Mouse (Mus musculus): ENCODE results near the gene Nadsyn1. TPM values are rescaled to one million over a fixed set of nuclear protein-coding genes. Genes with fewer than 3 reads are reported as not detected.
A peak's percentile ranks its signal among the peaks of the same experiment; 100 is the strongest.

Nadsyn1 gene
- polyA plus RNA-seq, 1 experiment from 2014 or later: 5.7 TPM

GRCm38 (mm10) chr7:143758956-143759355 is 63.7 kb downstream of the Nadsyn1 start:
- ATAC-seq: no peak
- Histone ChIP-seq H3K9me3 (ENCODE audit: control insufficient read depth, low read length) (no peaks in the 10 kb centered on the region), H3K27me3 (replicated peaks; ENCODE audit: control insufficient read depth, insufficient read depth, low read length) (peaks cover 6% of the 10 kb centered on the region; the same call in 1 of the 2 replicates), H3K4me1 (replicated peaks; ENCODE audit: control insufficient read depth, insufficient read depth, low read length) (peaks cover 8% of the 10 kb centered on the region), H3K4me3 (replicated peaks; ENCODE audit: low read length) (no peak overlapping the region), H3K4me2 (ENCODE audit: low read length) (no peak overlapping the region), H3K27ac (ENCODE audit: low read length) (no peak overlapping the region), H3K9ac (replicated peaks; ENCODE audit: low read depth, low read length) (no peak overlapping the region), H3K36me3 (ENCODE audit: control insufficient read depth, insufficient read depth) (no peaks in the 10 kb centered on the region)
- WGBS: 51% methylated on average over 3 of the region's 3 CpGs

GRCm38 (mm10) chr7:143757696-143758095 is 65.0 kb downstream of the Nadsyn1 start:
- WGBS: 65% methylated on average over 3 of the region's 3 CpGs
- Histone ChIP-seq H3K4me2 (ENCODE audit: low read length) (no peak overlapping the region), H3K9ac (replicated peaks; ENCODE audit: low read depth, low read length) (no peak overlapping the region)

GRCm38 (mm10) chr7:143757027-143757390 is 65.6 kb downstream of the Nadsyn1 start:
- H3K36me3 ChIP-seq (ENCODE audit: control insufficient read depth, insufficient read depth): no peaks in the 10 kb centered on the region
- H3K27ac ChIP-seq (ENCODE audit: low read length): no peak overlapping the region
- H3K4me3 ChIP-seq (replicated peaks; ENCODE audit: low read length): peak overlapping the region; percentile 40
- H3K9ac ChIP-seq (replicated peaks; ENCODE audit: low read depth, low read length): peak overlapping the region; percentile 20; the same call in 1 of the 2 replicates
- 2% methylated on average over 15 of the region's 15 CpGs for WGBS
- peak overlapping the region; percentile 77 for H3K4me2 ChIP-seq (ENCODE audit: low read length)
- no peaks in the 10 kb centered on the region for H3K9me3 ChIP-seq (ENCODE audit: control insufficient read depth, low read length)
- H3K27me3 ChIP-seq (replicated peaks; ENCODE audit: control insufficient read depth, insufficient read depth, low read length): peaks cover 6% of the 10 kb centered on the region; the same call in 1 of the 2 replicates
- peak; percentile 92 for ATAC-seq
- H3K4me1 ChIP-seq (replicated peaks; ENCODE audit: control insufficient read depth, insufficient read depth, low read length): peaks cover 8% of the 10 kb centered on the region

More at GRCm38 (mm10) chr7:143757696-143758095, 65.0 kb downstream of the Nadsyn1 start:
- Histone ChIP-seq H3K4me3 (replicated peaks; ENCODE audit: low read length) (no peak overlapping the region), H3K36me3 (ENCODE audit: control insufficient read depth, insufficient read depth) (no peaks in the 10 kb centered on the region), H3K27ac (ENCODE audit: low read length) (no peak overlapping the region), H3K4me1 (replicated peaks; ENCODE audit: control insufficient read depth, insufficient read depth, low read length) (peaks cover 8% of the 10 kb centered on the region), H3K9me3 (ENCODE audit: control insufficient read depth, low read length) (no peaks in the 10 kb centered on the region), H3K27me3 (replicated peaks; ENCODE audit: control insufficient read depth, insufficient read depth, low read length) (peaks cover 6% of the 10 kb centered on the region; the same call in 1 of the 2 replicates)
- ATAC-seq: no peak

- Histone ChIP-seq H3K9me3 (ENCODE audit: control insufficient read depth, low read length) (no peaks in the 10 kb centered on the region), H3K4me1 (replicated peaks; ENCODE audit: control insufficient read depth, insufficient read depth, low read length) (peaks cover 8% of the 10 kb centered on the region), H3K4me2 (ENCODE audit: low read length) (peak within 1 kb of the TSS; percentile 77), H3K4me3 (replicated peaks; ENCODE audit: low read length) (peak within 1 kb of the TSS; percentile 40), H3K27ac (ENCODE audit: low read length) (no peak within 1 kb of the TSS), H3K27me3 (replicated peaks; ENCODE audit: control insufficient read depth, insufficient read depth, low read length) (peaks cover 6% of the 10 kb centered on the region; the same call in 1 of the 2 replicates), H3K36me3 (ENCODE audit: control insufficient read depth, insufficient read depth) (no peaks in the 10 kb centered on the region), H3K9ac (replicated peaks; ENCODE audit: low read depth, low read length) (peak within 1 kb of the TSS; percentile 20; the same call in 1 of the 2 replicates)
- WGBS: 28% methylated on average over 22 of the region's 22 CpGs
- 0 out of 2 replicates have a peak, but pooled peaks have one; percentile 23 for ATAC-seq
These were observed 66.3 kb downstream of the Nadsyn1 start, which contains the start of gene Osbpl5 for GRCm38 (mm10) chr7:143756125-143757026. Osbpl5 (minus strand) TSS chr7:143756985.

- 72% methylated on average over 9 of the region's 9 CpGs for WGBS
- H3K9me3 ChIP-seq (ENCODE audit: control insufficient read depth, low read length): no peaks in the 10 kb centered on the region
- ATAC-seq: no peak
These were observed 67.1 kb downstream of the Nadsyn1 start for GRCm38 (mm10) chr7:143755357-143756124.

GRCm38 (mm10) chr7:143753990-143754715 is 68.5 kb downstream of the Nadsyn1 start:
- Histone ChIP-seq H3K36me3 (ENCODE audit: control insufficient read depth, insufficient read depth) (no peaks in the 10 kb centered on the region), H3K4me3 (replicated peaks; ENCODE audit: low read length) (no peak overlapping the region), H3K4me1 (replicated peaks; ENCODE audit: control insufficient read depth, insufficient read depth, low read length) (peaks cover 11% of the 10 kb centered on the region), H3K27me3 (replicated peaks; ENCODE audit: control insufficient read depth, insufficient read depth, low read length) (peaks cover 6% of the 10 kb centered on the region; the same call in 1 of the 2 replicates), H3K9me3 (ENCODE audit: control insufficient read depth, low read length) (no peaks in the 10 kb centered on the region), H3K9ac (replicated peaks; ENCODE audit: low read depth, low read length) (no peak overlapping the region), H3K27ac (ENCODE audit: low read length) (no peak overlapping the region), H3K4me2 (ENCODE audit: low read length) (no peak overlapping the region)
- ATAC-seq: no peak
- WGBS: 46% methylated on average over 5 of the region's 5 CpGs

More at GRCm38 (mm10) chr7:143755357-143756124, 67.1 kb downstream of the Nadsyn1 start:
- Histone ChIP-seq H3K9ac (replicated peaks; ENCODE audit: low read depth, low read length) (no peak overlapping the region), H3K36me3 (ENCODE audit: control insufficient read depth, insufficient read depth) (no peaks in the 10 kb centered on the region), H3K4me1 (replicated peaks; ENCODE audit: control insufficient read depth, insufficient read depth, low read length) (peaks cover 8% of the 10 kb centered on the region), H3K27me3 (replicated peaks; ENCODE audit: control insufficient read depth, insufficient read depth, low read length) (peaks cover 6% of the 10 kb centered on the region; the same call in 1 of the 2 replicates), H3K4me3 (replicated peaks; ENCODE audit: low read length) (no peak overlapping the region), H3K4me2 (ENCODE audit: low read length) (no peak overlapping the region), H3K27ac (ENCODE audit: low read length) (no peak overlapping the region)

GRCm38 (mm10) chr7:143752606-143753005 is 70.0 kb downstream of the Nadsyn1 start:
- no peak overlapping the region for H3K4me3 ChIP-seq (replicated peaks; ENCODE audit: low read length)
- no peaks in the 10 kb centered on the region for H3K36me3 ChIP-seq (ENCODE audit: control insufficient read depth, insufficient read depth)
- peaks cover 23% of the 10 kb centered on the region for H3K4me1 ChIP-seq (replicated peaks; ENCODE audit: control insufficient read depth, insufficient read depth, low read length)
- WGBS: 88% methylated on average over 3 of the region's 3 CpGs
- no peak overlapping the region for H3K27ac ChIP-seq (ENCODE audit: low read length)
- no peaks in the 10 kb centered on the region for H3K9me3 ChIP-seq (ENCODE audit: control insufficient read depth, low read length)
- ATAC-seq: no peak
- no peak overlapping the region for H3K4me2 ChIP-seq (ENCODE audit: low read length)
- no peak overlapping the region for H3K9ac ChIP-seq (replicated peaks; ENCODE audit: low read depth, low read length)
- peaks cover 6% of the 10 kb centered on the region; the same call in 1 of the 2 replicates for H3K27me3 ChIP-seq (replicated peaks; ENCODE audit: control insufficient read depth, insufficient read depth, low read length)

GRCm38 (mm10) chr7:143752056-143752455 is 70.6 kb downstream of the Nadsyn1 start:
- peaks cover 6% of the 10 kb centered on the region; the same call in 1 of the 2 replicates for H3K27me3 ChIP-seq (replicated peaks; ENCODE audit: control insufficient read depth, insufficient read depth, low read length)
- H3K9ac ChIP-seq (replicated peaks; ENCODE audit: low read depth, low read length): no peak overlapping the region
- H3K9me3 ChIP-seq (ENCODE audit: control insufficient read depth, low read length): no peaks in the 10 kb centered on the region
- H3K4me3 ChIP-seq (replicated peaks; ENCODE audit: low read length): no peak overlapping the region
- 75% methylated on average over 4 of the region's 4 CpGs for WGBS
- no peak for ATAC-seq
- H3K27ac ChIP-seq (ENCODE audit: low read length): no peak overlapping the region
- H3K36me3 ChIP-seq (ENCODE audit: control insufficient read depth, insufficient read depth): no peaks in the 10 kb centered on the region
- H3K4me1 ChIP-seq (replicated peaks; ENCODE audit: control insufficient read depth, insufficient read depth, low read length): peaks cover 20% of the 10 kb centered on the region
- H3K4me2 ChIP-seq (ENCODE audit: low read length): no peak overlapping the region

Measured in forebrain, embryonic 16.5 days (tissue).